Mouse (Mus musculus): ENCODE measurements around the gene Tubb4b. TPM values are rescaled to one million over a fixed set of nuclear protein-coding genes. Genes with fewer than 3 reads are reported as not detected.
"Not testable (repeated sequence)": the region's sequence is repeated elsewhere in the genome, so short reads cannot be mapped to it uniquely, and the experiment has no call there.

The Tubb4b gene
- polyA plus RNA-seq, 1 experiment from 2014 or later: 361 TPM

- peak; percentile 28 for ATAC-seq (ENCODE audit: low read depth)
- Histone ChIP-seq H3K9me3 (no peaks in the 10 kb centered on the region), H3K4me3 (peak overlapping the region; percentile 81), H3K27me3 (peaks cover 13% of the 10 kb centered on the region), H3K4me2 (peak overlapping the region; percentile 94), H3K4me1 (replicated peaks) (peaks cover 54% of the 10 kb centered on the region), H3K9ac (peak overlapping the region; percentile 81), H3K27ac (replicated peaks) (peak overlapping the region; percentile 87), H3K36me3 (no peaks in the 10 kb centered on the region)
- WGBS: under 1% methylated on average over 82 of the region's 82 CpGs
Observed at GRCm38 (mm10) chr2:25262795-25263622, 38.5 kb upstream of the Tubb4b start.

GRCm38 (mm10) chr2:25262291-25262767, 37.8 kb upstream of the Tubb4b start, which contains the start of gene Tprn:
Gene Tprn, plus strand, starts transcription at chr2:25262618.
- Histone ChIP-seq H3K9me3 (no peaks in the 10 kb centered on the region), H3K4me3 (peak within 1 kb of the TSS; percentile 81), H3K36me3 (no peaks in the 10 kb centered on the region), H3K4me2 (peak within 1 kb of the TSS; percentile 94), H3K27ac (replicated peaks) (peak within 1 kb of the TSS; percentile 87), H3K9ac (peak within 1 kb of the TSS; percentile 81), H3K4me1 (replicated peaks) (peaks cover 48% of the 10 kb centered on the region), H3K27me3 (peaks cover 13% of the 10 kb centered on the region)
- peak; percentile 98 for ATAC-seq (ENCODE audit: low read depth)
- 1% methylated on average over 39 of the region's 39 CpGs for WGBS

- H3K36me3 ChIP-seq: no peaks in the 10 kb centered on the region
- H3K9me3 ChIP-seq: no peaks in the 10 kb centered on the region
- peak overlapping the region; percentile 81 for H3K4me3 ChIP-seq
- H3K4me2 ChIP-seq: peak overlapping the region; percentile 94
- peak; percentile 2; the same call in 1 of the 2 replicates for ATAC-seq (ENCODE audit: low read depth)
- H3K27me3 ChIP-seq: peaks cover 13% of the 10 kb centered on the region
- H3K9ac ChIP-seq: peak overlapping the region; percentile 62
- peaks cover 47% of the 10 kb centered on the region for H3K4me1 ChIP-seq (replicated peaks)
- peak overlapping the region; percentile 68 for H3K27ac ChIP-seq (replicated peaks)
- 57% methylated on average over 12 of the region's 12 CpGs for WGBS
Observed at GRCm38 (mm10) chr2:25261870-25262269, 37.4 kb upstream of the Tubb4b start.

- no peak overlapping the region for H3K9ac ChIP-seq
- no peaks in the 10 kb centered on the region for H3K9me3 ChIP-seq
- H3K4me3 ChIP-seq: no peak overlapping the region
- H3K4me2 ChIP-seq: no peak overlapping the region
- H3K4me1 ChIP-seq (replicated peaks): peaks cover 38% of the 10 kb centered on the region
- no peak for ATAC-seq (ENCODE audit: low read depth)
- H3K27ac ChIP-seq (replicated peaks): no peak overlapping the region
- no peaks in the 10 kb centered on the region for H3K36me3 ChIP-seq
- H3K27me3 ChIP-seq: peaks cover 5% of the 10 kb centered on the region
- 54% methylated on average over 2 of the region's 2 CpGs for WGBS
Observed at GRCm38 (mm10) chr2:25258887-25259286, 34.4 kb upstream of the Tubb4b start.

GRCm38 (mm10) chr2:25257250-25257649, 32.7 kb upstream of the Tubb4b start:
- WGBS: 91% methylated on average over 5 of the region's 5 CpGs
- H3K4me3 ChIP-seq; H3K9me3 ChIP-seq; ATAC-seq (ENCODE audit: low read depth); H3K27me3 ChIP-seq; H3K4me2 ChIP-seq; H3K27ac ChIP-seq (replicated peaks); H3K9ac ChIP-seq: not testable (repeated sequence)
- H3K36me3 ChIP-seq: peaks cover 12% of the 10 kb centered on the region; the same call in 1 of the 2 replicates
- peaks cover 29% of the 10 kb centered on the region for H3K4me1 ChIP-seq (replicated peaks)

GRCm38 (mm10) chr2:25256443-25257109, 32.1 kb upstream of the Tubb4b start:
- WGBS: 59% methylated on average over 12 of the region's 12 CpGs
- H3K27ac ChIP-seq (replicated peaks); H3K27me3 ChIP-seq; ATAC-seq (ENCODE audit: low read depth); H3K9me3 ChIP-seq: not testable (repeated sequence)
- H3K9ac ChIP-seq: peak overlapping the region; percentile 88
- peak overlapping the region; percentile 79 for H3K4me3 ChIP-seq
- peaks cover 25% of the 10 kb centered on the region for H3K4me1 ChIP-seq (replicated peaks)
- H3K4me2 ChIP-seq: peak overlapping the region; percentile 100
- peaks cover 18% of the 10 kb centered on the region for H3K36me3 ChIP-seq

GRCm38 (mm10) chr2:25255284-25255779, 30.8 kb upstream of the Tubb4b start, which contains the start of gene Tmem203:
Gene Tmem203, plus strand, starts transcription at chr2:25255439.
- peak within 1 kb of the TSS; percentile 79 for H3K4me3 ChIP-seq
- H3K9ac ChIP-seq: peak within 1 kb of the TSS; percentile 88
- under 1% methylated on average over 39 of the region's 39 CpGs for WGBS
- H3K36me3 ChIP-seq: peaks cover 31% of the 10 kb centered on the region
- peak within 1 kb of the TSS; percentile 100 for H3K4me2 ChIP-seq
- peaks cover 25% of the 10 kb centered on the region for H3K4me1 ChIP-seq (replicated peaks)
- ATAC-seq (ENCODE audit: low read depth): peak; percentile 87
- no peaks in the 10 kb centered on the region for H3K27me3 ChIP-seq
- no peaks in the 10 kb centered on the region for H3K9me3 ChIP-seq
- peak within 1 kb of the TSS; percentile 81 for H3K27ac ChIP-seq (replicated peaks)

- no peak for ATAC-seq (ENCODE audit: low read depth)
- 85% methylated on average over 1 of the region's 1 CpGs for WGBS
- H3K27me3 ChIP-seq: no peaks in the 10 kb centered on the region
- peaks cover 59% of the 10 kb centered on the region for H3K36me3 ChIP-seq
- peaks cover 25% of the 10 kb centered on the region for H3K4me1 ChIP-seq (replicated peaks)
- no peak overlapping the region for H3K9ac ChIP-seq
- no peak overlapping the region for H3K4me2 ChIP-seq
- no peaks in the 10 kb centered on the region for H3K9me3 ChIP-seq
- no peak overlapping the region for H3K4me3 ChIP-seq
- H3K27ac ChIP-seq (replicated peaks): no peak overlapping the region
Observed at GRCm38 (mm10) chr2:25252331-25252730, 27.8 kb upstream of the Tubb4b start.

GRCm38 (mm10) chr2:25246183-25247072, 21.9 kb upstream of the Tubb4b start, which contains the start of gene AL732309.1:
Gene AL732309.1, minus strand, starts transcription at chr2:25246863.
- Histone ChIP-seq H3K4me1 (replicated peaks) (peaks cover 21% of the 10 kb centered on the region), H3K9me3 (no peaks in the 10 kb centered on the region), H3K36me3 (peaks cover 72% of the 10 kb centered on the region), H3K4me3 (no peak within 1 kb of the TSS), H3K27me3 (peaks cover 7% of the 10 kb centered on the region; the same call in 1 of the 2 replicates), H3K27ac (replicated peaks) (no peak within 1 kb of the TSS), H3K9ac (no peak within 1 kb of the TSS), H3K4me2 (no peak within 1 kb of the TSS)
- 92% methylated on average over 10 of the region's 10 CpGs for WGBS
- no peak for ATAC-seq (ENCODE audit: low read depth)

- Histone ChIP-seq H3K4me3 (no peak overlapping the region), H3K9ac (no peak overlapping the region), H3K4me1 (replicated peaks) (peaks cover 33% of the 10 kb centered on the region), H3K36me3 (peaks cover 49% of the 10 kb centered on the region), H3K4me2 (no peak overlapping the region), H3K27me3 (peaks cover 11% of the 10 kb centered on the region; the same call in 1 of the 2 replicates), H3K27ac (replicated peaks) (no peak overlapping the region), H3K9me3 (no peaks in the 10 kb centered on the region)
- ATAC-seq (ENCODE audit: low read depth): no peak
- WGBS: 90% methylated on average over 4 of the region's 4 CpGs
Observed at GRCm38 (mm10) chr2:25244144-25244543, 19.6 kb upstream of the Tubb4b start.

- peaks cover 11% of the 10 kb centered on the region; the same call in 1 of the 2 replicates for H3K27me3 ChIP-seq
- peak overlapping the region; percentile 67 for H3K4me3 ChIP-seq
- ATAC-seq (ENCODE audit: low read depth): no peak
- no peaks in the 10 kb centered on the region for H3K9me3 ChIP-seq
- H3K9ac ChIP-seq: peak overlapping the region; percentile 87
- H3K36me3 ChIP-seq: peaks cover 41% of the 10 kb centered on the region
- H3K4me1 ChIP-seq (replicated peaks): peaks cover 33% of the 10 kb centered on the region
- 77% methylated on average over 8 of the region's 8 CpGs for WGBS
- no peak overlapping the region for H3K27ac ChIP-seq (replicated peaks)
- peak overlapping the region; percentile 85 for H3K4me2 ChIP-seq
Observed at GRCm38 (mm10) chr2:25243342-25243741, 18.8 kb upstream of the Tubb4b start.

Measured in neural tube, embryonic 13.5 days (tissue).